Mouse (Mus musculus): Measurements from ENCODE around the gene Btbd9.

DNA sequence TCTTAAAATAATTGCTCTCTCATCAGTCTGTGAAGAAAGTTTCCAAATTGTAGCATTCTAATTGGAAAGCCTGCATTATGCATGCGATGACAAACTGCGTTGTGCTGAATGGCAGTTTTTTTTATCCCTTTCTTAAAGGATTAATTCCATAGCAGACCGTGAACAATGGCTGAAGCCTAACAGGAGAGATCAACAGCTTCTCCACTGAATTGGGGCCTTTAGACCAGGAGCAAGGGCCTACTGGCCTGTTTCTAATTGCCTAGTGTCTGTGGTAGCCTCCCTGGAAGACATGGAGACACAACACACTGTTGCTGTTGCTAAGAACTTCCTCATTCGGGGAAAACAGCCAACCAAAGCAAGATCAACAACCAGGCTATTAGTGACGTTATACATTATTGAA is 296.6 kb downstream of the Btbd9 start:
- TF ChIP-seq CTCF (IDR thresholded peaks at IDR 0.05; ENCODE audit: extremely low read depth, insufficient read depth, low read length) (no peak), POLR2A (IDR thresholded peaks at IDR 0.05; ENCODE audit: extremely low read depth, insufficient read depth, low read length) (no peak)
